Mouse (Mus musculus): ENCODE measurements around the gene Trappc6a. TPM values are rescaled to one million over a fixed set of nuclear protein-coding genes. Genes with fewer than 3 reads are reported as not detected.
A peak's percentile ranks its signal among the peaks of the same experiment; 100 is the strongest.

Gene Trappc6a
- total RNA-seq, 1 experiment from 2014 or later: 19.9 TPM

- no peak for ATAC-seq (replicated peaks; ENCODE audit: insufficient number of reproducible peaks, low FRiP score, low TSS enrichment, poor library complexity, severe bottlenecking)
Measured at GRCm38 (mm10) chr7:19512353-19512752, 4.2 kb downstream of the Trappc6a start.

- no peak for ATAC-seq (replicated peaks; ENCODE audit: insufficient number of reproducible peaks, low FRiP score, low TSS enrichment, poor library complexity, severe bottlenecking)
Measured at GRCm38 (mm10) chr7:19517652-19518365, 9.6 kb downstream of the Trappc6a start, which contains the start of gene Nkpd1. Gene Nkpd1 (plus strand): TSS chr7:19517838.

- no peak for ATAC-seq (replicated peaks; ENCODE audit: insufficient number of reproducible peaks, low FRiP score, low TSS enrichment, poor library complexity, severe bottlenecking)
Measured at GRCm38 (mm10) chr7:19520032-19520431, 11.8 kb downstream of the Trappc6a start.

GRCm38 (mm10) chr7:19523017-19523756 lies 15.0 kb downstream of the Trappc6a start:
- no peak for ATAC-seq (replicated peaks; ENCODE audit: insufficient number of reproducible peaks, low FRiP score, low TSS enrichment, poor library complexity, severe bottlenecking)

GRCm38 (mm10) chr7:19523757-19524419 lies 15.7 kb downstream of the Trappc6a start:
- ATAC-seq (replicated peaks; ENCODE audit: insufficient number of reproducible peaks, low FRiP score, low TSS enrichment, poor library complexity, severe bottlenecking): 0 out of 2 replicates have a peak, but pooled peaks have one; percentile 10

- no peak for ATAC-seq (replicated peaks; ENCODE audit: insufficient number of reproducible peaks, low FRiP score, low TSS enrichment, poor library complexity, severe bottlenecking)
Measured at GRCm38 (mm10) chr7:19524420-19525104, 16.4 kb downstream of the Trappc6a start.

GRCm38 (mm10) chr7:19525105-19525481 lies 16.9 kb downstream of the Trappc6a start:
- no peak for ATAC-seq (replicated peaks; ENCODE audit: insufficient number of reproducible peaks, low FRiP score, low TSS enrichment, poor library complexity, severe bottlenecking)

GRCm38 (mm10) chr7:19531077-19531476 lies 22.9 kb downstream of the Trappc6a start:
- no peak for ATAC-seq (replicated peaks; ENCODE audit: insufficient number of reproducible peaks, low FRiP score, low TSS enrichment, poor library complexity, severe bottlenecking)

- ATAC-seq (replicated peaks; ENCODE audit: insufficient number of reproducible peaks, low FRiP score, low TSS enrichment, poor library complexity, severe bottlenecking): no peak
Measured at GRCm38 (mm10) chr7:19532240-19532639, 24.0 kb downstream of the Trappc6a start.

GRCm38 (mm10) chr7:19534676-19535075 lies 26.5 kb downstream of the Trappc6a start:
- no peak for ATAC-seq (replicated peaks; ENCODE audit: insufficient number of reproducible peaks, low FRiP score, low TSS enrichment, poor library complexity, severe bottlenecking)

GRCm38 (mm10) chr7:19540771-19541566 lies 32.8 kb downstream of the Trappc6a start:
- no peak for ATAC-seq (replicated peaks; ENCODE audit: insufficient number of reproducible peaks, low FRiP score, low TSS enrichment, poor library complexity, severe bottlenecking)

- no peak for ATAC-seq (replicated peaks; ENCODE audit: insufficient number of reproducible peaks, low FRiP score, low TSS enrichment, poor library complexity, severe bottlenecking)
Measured at GRCm38 (mm10) chr7:19541681-19542154, 33.5 kb downstream of the Trappc6a start.

GRCm38 (mm10) chr7:19542155-19542691 lies 34.0 kb downstream of the Trappc6a start:
- ATAC-seq (replicated peaks; ENCODE audit: insufficient number of reproducible peaks, low FRiP score, low TSS enrichment, poor library complexity, severe bottlenecking): no peak; the same call in 1 of the 2 replicates

- no peak for ATAC-seq (replicated peaks; ENCODE audit: insufficient number of reproducible peaks, low FRiP score, low TSS enrichment, poor library complexity, severe bottlenecking)
Measured at GRCm38 (mm10) chr7:19543584-19543983, 35.4 kb downstream of the Trappc6a start.

GRCm38 (mm10) chr7:19546007-19546406 lies 37.8 kb downstream of the Trappc6a start:
- ATAC-seq (replicated peaks; ENCODE audit: insufficient number of reproducible peaks, low FRiP score, low TSS enrichment, poor library complexity, severe bottlenecking): no peak

GRCm38 (mm10) chr7:19547344-19547969 lies 39.3 kb downstream of the Trappc6a start:
- no peak for ATAC-seq (replicated peaks; ENCODE audit: insufficient number of reproducible peaks, low FRiP score, low TSS enrichment, poor library complexity, severe bottlenecking)

GRCm38 (mm10) chr7:19549394-19549793 lies 41.2 kb downstream of the Trappc6a start:
- ATAC-seq (replicated peaks; ENCODE audit: insufficient number of reproducible peaks, low FRiP score, low TSS enrichment, poor library complexity, severe bottlenecking): no peak
